Mouse (Mus musculus) layer of hippocampus, postnatal 36 days (tissue): ENCODE measurements around the gene Wdr49. TPM values are rescaled to one million over a fixed set of nuclear protein-coding genes. Genes with fewer than 3 reads are reported as not detected.
"Not testable (repeated sequence)": the region's sequence is repeated elsewhere in the genome, so short reads cannot be mapped to it uniquely, and the experiment has no call there.

Experiments
- DNase-seq, 2 experiments: peaks; one replicate each; pipeline ENCODE4 v3.0.0; 2022
- total RNA-seq, 2 experiments: library from RNA; stranded (reverse); gene quantifications; 2 replicates each; pipeline ENCODE4 v1.2.3; 2021

Wdr49 gene
- total RNA-seq, 2 experiments from 2014 or later: 0.73 to 0.77 TPM

- not testable (repeated sequence) for DNase-seq
Measured at GRCm38 (mm10) chr3:75299464-75299863, 182.5 kb downstream of the Wdr49 start.

DNA sequence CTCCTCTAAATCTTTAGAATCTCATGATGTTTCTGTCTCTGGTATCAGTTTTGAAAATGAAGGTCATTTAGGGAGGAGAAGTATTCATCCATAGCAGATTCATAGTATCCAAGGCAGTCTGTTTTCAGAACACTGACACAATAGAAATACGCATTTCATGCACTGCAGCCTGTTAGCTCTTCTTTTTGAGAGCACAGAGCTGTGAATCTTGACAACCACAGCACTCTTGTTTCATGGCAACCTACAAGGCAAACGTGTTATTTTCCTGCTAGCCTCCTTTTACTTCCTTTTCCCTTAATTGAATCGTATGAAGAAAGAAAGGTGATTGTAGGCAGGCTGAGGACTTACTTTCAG, 184.2 kb downstream of the Wdr49 start:
- DNase-seq: no peak

GRCm38 (mm10) chr3:75297026-75297757, 184.8 kb downstream of the Wdr49 start:
- DNase-seq: no peak

GRCm38 (mm10) chr3:75293243-75293642, 188.7 kb downstream of the Wdr49 start:
- DNase-seq: no peak

GRCm38 (mm10) chr3:75277455-75277854, 204.5 kb downstream of the Wdr49 start:
- DNase-seq: no peak

DNA sequence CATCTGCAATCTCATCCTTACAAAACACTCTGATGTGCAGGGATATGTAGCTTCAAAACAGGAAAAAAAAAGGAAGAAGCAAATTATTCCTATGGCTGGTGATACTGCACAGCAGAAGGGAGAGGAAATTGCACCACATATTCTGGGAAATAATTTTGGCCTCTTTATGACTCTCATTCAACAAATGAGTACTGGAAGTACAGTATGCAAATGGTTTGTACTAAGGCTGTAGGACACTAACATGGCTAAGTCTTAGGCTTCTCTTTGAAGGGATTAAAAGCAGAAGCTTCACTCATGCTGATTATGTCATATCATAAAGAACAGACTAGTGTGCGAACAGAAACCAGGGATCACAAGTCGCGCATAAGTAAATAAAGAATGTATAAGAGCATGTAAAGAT, 205.4 kb downstream of the Wdr49 start:
- DNase-seq: no peak

DNA sequence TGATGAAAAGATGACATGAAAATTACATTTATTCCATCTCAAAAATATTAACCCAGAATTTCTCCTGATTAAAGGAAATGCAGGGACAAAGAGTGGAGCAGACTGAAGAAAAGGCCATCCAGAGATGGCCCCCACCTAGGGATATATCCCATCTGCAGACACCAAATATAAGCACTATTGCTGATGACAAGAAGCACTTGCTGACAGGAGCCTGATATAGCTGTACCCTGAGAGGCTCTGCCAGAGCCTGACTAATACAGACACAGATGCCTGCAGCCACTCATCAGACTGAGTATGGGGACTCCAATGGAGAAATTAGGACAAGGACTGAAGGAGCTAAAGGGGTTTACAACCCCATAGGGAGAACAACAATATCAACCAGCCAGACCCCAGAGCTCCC, 206.8 kb downstream of the Wdr49 start:
- DNase-seq: no peak

DNA sequence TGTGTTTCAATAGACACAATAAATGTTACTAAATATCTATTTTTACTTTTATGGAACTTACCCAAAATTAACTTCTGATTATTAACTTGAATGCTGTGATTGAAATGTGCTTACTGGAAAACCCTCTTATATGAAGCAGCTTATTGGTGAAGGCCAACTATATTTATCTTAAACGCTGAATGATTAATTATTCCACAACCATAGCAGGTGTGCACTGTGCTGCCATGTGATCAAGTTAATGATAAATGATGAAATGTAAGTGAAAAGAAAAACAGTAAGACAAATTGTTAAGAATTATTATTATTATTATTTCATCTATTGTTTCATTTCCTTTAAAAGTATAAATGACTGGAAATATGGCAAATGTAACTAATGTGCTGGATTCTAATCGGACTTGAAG, 212.0 kb downstream of the Wdr49 start, which contains the start of gene Serpini2:
Serpini2 (minus strand) TSS at position 101 of the 400 bp plus-strand sequence.
- no peak for DNase-seq

DNA sequence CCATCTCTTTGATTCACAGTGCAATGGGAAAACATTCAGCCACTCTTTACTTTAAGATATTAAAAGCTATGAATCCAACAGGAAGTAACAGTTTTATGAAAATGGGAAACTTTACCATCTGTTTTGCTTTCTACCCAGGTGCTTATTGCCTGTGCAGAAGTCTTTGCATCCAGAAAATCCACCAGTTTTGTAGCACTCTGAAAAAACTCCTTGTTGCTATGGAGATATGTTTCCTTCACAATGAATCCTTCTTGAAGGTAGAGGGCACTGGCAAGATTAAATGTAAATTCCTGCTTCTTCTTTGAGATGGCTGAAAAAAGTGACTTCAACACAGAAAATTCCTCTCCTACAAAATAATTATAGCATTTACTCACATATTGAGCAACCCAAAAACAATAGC, 222.6 kb downstream of the Wdr49 start:
- DNase-seq: no peak

Other genes starting within 250 kb of the Wdr49 start
- gene Serpini2, start 212.1 kb downstream of the Wdr49 start, total RNA-seq: not detected
- gene Pdcd10, start 74.7 kb upstream of the Wdr49 start, total RNA-seq: 10 to 100 TPM; 56.0 to 69.8 TPM
- gene Serpini1, start 75.4 kb upstream of the Wdr49 start, total RNA-seq: 100 to 1,000 TPM; 175 to 193 TPM